Mouse (Mus musculus): Measurements from ENCODE around the gene 2210016F16Rik.
"Not testable (repeated sequence)": the region's sequence is repeated elsewhere in the genome, so short reads cannot be mapped to it uniquely, and the experiment has no call there.

Gene 2210016F16Rik

DNA sequence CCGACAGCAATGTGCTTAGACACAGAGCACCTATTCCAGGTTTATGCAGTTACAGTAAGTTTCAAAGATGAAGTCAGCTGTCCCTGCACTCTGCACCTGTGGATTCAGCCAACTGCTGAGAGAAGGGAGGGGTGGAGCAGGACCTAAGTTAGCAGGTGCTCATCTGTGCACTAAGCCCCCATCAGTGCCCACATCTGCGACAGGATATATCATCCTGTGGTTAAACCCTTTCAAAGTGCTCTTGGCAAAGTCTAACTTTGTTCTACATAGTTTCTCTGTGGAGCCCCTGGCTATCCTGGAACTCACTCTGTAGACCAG lies 11.9 kb downstream of the 2210016F16Rik start:
- DNase-seq (ENCODE audit: low spot score in 2 of 2) = no peak

DNA sequence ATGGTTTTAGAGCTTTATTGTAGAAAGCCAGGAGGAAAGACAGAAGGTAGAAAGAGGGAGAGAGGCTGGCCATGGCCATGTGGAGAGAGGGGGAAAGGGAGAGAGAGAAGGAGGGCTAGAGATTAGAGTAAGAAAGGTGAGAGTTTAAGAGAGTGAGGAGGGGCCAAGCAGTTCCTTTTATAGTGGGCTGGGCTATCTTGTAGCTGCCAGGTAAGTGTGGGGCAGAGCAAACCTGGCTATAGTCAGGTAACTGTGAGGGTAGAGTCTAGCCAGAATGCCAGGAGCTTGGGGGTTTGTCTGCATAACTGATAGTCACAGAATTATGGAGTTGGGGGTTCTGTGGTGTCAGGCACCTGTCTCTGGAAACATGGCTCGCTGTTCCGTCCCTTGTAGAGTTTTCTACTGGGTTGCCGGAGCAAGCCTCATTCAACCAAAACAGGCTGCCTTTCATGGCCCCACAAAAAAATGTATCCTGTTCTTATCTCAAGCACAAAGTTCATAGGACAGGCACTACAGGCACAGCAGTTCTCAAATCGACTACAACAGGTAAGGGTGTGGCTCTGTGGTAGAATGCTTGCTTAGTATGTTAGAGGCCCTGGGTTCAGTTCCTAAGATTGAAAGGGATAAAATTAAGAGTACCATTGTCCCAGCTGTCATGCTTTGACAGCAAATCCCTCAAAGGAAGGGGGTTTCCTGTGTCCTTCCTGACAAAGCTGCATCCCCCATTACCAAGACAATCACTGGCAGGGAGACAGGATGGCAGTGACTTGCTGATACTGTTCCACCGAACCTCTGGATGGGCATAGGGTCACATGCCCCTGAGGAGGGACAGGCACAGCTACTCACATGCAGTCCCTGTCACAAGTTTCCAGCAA lies 12.5 kb downstream of the 2210016F16Rik start:
- DNase-seq (ENCODE audit: low spot score in 2 of 2) = no peak

DNA sequence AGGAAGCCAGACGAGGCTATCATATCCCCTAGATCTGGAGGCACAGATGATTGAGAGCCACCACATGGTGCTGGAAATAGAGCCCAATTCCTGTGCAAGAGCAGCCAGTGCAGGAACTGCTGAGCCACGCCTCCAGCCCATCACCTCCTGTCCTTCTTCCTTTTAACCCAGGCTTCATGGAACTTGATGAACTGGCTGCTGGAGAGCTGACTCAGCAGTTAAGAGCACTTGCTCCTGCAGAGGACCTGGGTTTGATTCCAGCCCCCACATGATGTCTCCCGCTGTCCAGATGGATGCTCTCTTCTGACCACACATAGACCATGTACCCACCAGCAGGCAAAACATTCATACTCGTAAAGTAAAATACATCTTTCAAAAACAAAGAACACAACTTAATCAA lies 16.2 kb downstream of the 2210016F16Rik start:
- no peak for DNase-seq (ENCODE audit: low spot score in 2 of 2)

DNA sequence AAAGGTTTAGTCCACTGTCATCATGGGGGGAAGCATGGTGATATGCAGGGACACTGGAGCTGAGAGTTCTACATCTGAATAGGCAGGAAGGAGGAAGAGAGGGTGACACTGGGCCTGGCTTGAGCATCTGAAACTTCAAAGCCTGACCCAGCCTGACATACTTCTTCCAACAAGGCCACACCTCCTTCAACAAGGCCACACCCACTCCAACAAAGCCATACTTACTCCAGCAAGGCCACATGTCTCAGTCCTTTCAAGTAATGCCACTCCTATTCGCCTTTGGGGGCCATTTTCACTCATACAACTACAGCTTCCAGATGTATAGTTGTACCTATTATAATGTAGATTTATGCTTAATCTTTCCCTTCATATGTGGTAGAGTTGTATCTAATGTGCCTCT lies 17.4 kb downstream of the 2210016F16Rik start:
- no peak for DNase-seq (ENCODE audit: low spot score in 2 of 2)

DNA sequence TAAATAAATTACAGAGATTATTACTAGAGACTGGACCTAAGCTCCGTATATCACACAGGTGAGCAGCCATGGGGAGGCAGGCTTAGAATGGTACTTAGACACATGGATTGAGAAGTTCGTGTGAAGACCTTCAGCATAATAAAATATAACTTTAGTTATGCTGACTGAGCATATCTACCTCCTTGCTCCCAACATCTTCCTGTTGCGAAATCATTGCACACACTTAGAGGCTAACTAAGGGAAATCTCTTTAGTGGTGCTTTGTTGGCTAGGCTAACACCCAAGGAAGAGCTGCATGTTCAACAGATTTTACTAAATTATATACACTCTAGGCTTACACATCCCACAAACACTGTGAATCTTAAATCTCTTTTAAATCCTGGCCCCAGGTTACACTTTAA lies 18.7 kb downstream of the 2210016F16Rik start:
- no peak for DNase-seq (ENCODE audit: low spot score in 2 of 2)

DNA sequence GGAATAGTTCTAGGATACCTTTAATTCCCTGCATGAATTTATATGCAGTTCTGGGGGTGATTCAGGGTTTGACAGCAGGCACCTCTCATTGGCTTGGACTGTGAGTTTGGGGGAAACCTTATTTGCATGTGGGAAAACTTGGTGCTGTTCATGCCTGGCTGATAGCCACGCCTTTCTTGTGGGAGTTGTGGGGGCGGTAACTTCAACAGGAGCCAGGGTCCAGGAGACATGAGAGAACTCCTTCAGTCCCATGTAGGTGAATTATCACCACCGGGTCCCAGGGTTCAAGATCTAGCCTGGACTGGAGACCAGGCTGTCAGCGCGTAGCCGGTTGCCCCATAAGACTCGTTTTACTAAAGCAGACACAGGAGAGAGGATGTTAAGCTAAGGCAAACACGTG lies 19.8 kb downstream of the 2210016F16Rik start:
- not testable (repeated sequence) for DNase-seq (ENCODE audit: low spot score in 2 of 2)

DNA sequence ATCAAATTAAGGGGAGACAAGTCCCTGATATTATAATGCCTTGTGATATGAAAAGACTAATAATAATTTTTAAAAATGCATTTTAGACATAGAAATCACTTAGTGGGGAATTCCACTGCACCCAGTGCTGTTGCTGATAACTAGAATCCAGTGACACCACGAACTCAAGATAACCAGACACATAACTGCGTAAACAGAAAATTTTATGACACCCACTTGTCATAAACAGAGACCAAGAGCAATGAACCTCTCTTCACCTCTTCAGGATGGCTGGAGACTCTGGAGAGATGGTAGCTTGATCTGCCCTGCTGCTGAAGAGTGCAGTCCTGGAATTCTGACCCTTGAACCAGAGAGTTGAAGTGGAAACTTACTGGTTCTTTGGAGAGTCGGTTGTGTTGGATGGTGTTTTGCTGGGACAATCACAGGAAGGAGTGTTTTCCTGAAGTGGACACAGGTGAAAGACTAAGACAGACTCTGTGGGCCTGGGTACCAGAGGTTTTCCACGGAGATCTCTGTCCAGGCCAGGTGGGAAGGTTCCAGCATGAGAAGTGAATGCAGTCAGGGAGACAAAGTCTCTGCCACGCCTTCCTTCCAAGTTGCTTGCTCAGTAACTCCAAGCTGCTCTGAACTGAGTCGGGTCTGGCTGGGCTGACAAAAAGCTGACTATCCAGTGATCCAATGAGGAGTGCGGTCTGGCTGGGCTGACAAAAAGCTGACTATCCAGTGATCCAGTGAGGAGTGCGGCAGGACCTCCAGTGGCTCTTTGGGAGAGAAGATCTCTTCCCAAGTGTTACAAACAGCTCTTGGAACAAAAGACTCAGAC lies 20.5 kb downstream of the 2210016F16Rik start:
- DNase-seq (ENCODE audit: low spot score in 2 of 2) = no peak

DNA sequence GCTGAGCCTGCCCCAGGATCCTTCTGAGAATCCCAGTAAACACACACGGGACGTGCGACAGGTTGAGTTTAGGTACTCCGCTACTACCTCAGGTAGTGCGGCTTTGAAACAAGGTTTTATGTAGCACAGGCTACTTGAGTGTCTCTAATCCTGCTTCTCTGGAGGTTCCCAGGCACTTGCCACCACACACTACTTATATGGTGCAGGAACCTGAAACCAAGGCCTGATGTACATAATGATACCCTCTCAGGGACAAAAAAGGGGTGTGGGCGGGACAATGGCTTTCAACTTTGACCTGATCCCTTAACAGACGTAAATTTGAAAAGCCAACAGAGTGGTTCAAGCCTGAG lies 25.7 kb downstream of the 2210016F16Rik start:
- no peak for DNase-seq (ENCODE audit: low spot score in 2 of 2)

DNA sequence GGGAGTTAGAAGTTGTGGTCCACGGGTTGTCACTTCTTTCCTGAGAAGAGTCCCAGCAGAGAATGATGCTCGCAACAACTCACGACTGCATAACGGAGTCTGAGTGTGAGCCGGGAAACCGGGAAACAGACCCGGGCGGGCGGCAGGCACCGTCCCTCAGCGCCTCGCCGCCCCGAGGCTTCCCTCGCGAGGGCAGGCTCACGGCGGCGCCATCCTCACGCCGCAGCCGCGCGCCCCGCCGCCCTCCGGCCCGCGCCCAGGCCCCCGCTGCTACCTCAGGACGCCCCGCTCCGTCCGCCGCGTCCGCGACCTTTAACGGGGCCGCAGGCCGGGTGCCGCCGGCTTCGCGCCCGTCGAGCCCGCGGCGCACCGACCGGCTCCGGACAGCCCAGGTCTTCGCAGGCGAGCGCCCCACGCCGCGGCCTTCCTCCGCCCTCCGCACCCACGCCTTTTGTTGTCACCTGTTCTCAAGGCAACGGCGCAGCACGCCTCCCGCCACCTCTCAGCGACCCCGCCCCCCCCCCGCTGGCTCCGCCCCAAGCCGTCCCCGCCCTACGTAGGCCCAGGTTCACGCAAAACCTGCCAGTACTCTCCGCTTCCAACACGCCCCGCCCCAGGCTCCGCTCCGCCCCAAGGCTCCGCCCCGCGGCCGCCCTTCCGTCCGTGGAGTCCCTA lies 26.3 kb downstream of the 2210016F16Rik start, which contains the start of gene Kif27:
TSS of gene Kif27 (minus strand) at position 494 of the 675 bp plus-strand sequence.
- peak; percentile 86 to 92 for DNase-seq (ENCODE audit: low spot score in 2 of 2)

DNA sequence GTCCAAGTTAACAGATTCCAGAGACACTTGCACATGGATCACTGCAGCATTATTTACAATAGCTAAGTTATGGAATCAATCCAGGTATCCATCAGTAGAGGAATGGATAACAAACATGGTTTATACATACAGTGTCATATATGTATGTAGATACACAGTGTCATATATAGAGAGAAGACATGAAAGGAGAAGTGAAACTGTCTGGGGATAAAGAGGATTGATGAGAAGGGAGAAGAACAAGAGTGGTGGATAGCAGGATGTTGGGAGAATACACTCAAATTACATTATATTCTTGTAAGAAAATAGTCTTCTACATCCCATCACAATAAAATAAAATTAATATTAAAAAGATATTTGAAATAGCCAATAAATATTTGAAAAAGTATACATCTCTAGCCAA lies 32.0 kb downstream of the 2210016F16Rik start:
- no peak for DNase-seq (ENCODE audit: low spot score in 2 of 2)

DNA sequence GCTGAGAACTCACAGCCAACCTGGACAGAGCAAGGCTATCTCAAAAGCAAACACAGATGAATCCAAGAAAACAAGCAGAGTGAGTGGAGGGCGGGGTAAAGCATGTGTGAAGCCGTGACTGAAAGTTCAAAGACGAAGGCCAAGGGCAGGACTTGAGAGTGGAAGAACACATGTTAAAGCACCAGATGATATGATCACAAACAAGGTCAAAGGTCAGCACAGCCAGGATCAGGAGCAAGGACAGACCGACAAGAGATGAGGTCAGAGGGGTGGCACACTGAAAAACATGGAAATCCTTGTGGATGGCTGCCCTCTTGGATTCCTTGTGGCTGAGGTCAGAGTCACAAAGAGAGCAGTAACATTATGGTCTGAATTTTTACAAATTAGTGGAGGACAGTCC lies 34.4 kb downstream of the 2210016F16Rik start:
- no peak for DNase-seq (ENCODE audit: low spot score in 2 of 2)

DNA sequence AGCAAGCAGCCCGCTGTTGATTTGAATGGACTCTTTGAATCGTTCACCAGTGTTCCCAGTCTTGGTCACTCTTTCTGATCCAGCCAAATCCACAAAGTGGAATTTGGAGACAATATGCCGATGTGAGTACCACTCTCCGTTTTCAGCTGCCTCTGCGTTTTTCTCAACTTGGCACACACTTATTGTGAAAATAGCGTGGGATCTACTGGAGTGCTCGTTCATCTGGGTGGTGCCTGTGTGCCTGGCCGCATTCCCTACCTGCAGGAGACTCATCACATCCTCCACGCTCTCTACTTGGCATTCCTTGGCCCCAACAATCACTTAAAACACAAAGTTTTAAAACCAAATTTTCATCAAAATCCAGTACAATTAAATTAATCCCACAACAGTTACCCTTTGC lies 40.5 kb downstream of the 2210016F16Rik start:
- no peak for DNase-seq (ENCODE audit: low spot score in 2 of 2)

DNA sequence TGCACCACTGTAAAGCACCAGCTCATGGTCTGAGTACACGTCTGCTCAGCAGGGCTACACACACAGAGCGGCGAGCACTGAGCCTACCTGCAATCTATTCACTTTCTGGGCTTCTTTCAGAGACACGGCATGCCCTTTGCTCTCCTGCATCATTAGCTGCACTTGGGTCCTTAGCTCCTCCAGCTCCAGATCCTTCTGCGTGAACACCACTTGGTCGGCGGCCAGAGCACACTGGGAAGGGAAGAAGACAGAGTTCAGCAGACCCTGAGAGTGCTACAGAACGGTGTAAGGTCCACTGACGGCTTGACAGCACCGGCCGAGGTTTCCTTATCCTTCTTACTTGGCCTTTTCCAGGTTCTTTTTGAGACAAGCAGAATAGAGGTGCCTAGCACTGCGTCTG lies 47.6 kb downstream of the 2210016F16Rik start:
- peak in 1 of 2 experiments; percentile 37 for DNase-seq (ENCODE audit: low spot score in 2 of 2)

DNA sequence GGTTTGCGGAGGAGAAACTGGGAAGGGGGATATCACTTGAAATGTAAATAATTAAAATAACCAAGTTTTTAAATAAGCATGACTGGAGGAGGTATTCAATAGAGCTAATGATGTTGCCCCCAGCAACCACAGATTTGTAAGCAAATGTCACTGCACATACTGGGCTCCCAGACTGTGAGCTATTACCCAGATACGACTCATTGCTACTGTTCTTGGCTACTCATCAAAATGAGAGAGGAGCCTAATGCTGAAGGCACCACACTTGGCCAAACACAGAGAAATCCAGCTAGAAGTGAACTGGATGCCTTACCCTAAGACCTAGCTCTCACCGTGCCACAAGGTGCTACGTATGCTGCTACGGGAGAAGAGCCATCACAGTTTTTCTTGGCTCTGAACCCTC lies 50.9 kb downstream of the 2210016F16Rik start:
- DNase-seq (ENCODE audit: low spot score in 2 of 2) = no peak

All from spleen, postnatal 4 days (tissue).